Mouse (Mus musculus): ENCODE data around the gene Crlf1.

Crlf1 gene

GRCm38 (mm10) chr8:70551558-70552161 is 58.7 kb downstream of the Crlf1 start:
- DNase-seq (ENCODE audit: low spot score in 2 of 2), result no peak

DNA sequence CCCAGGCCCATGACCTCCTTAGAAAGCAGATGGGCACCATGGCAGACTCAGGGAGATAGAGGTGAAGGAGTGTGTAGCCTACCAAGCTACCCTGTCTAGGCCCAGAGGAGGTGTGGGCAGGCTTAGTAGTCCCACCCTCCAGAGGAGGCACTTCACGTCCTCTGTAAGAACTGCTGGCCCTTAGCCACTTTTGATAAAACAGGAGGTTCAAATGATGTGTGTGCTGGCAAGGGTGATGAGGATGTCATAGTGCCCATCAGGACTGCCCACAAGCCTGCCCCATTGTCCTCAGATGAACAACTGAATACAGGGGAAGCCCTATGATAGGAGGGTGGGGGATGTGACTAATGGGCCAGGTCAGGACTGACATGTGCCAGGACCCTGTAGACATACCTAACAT is 59.9 kb downstream of the Crlf1 start:
- no peak for DNase-seq (ENCODE audit: low spot score in 2 of 2)
